Mouse (Mus musculus): ENCODE measurements around the gene Pdcd6. TPM values are rescaled to one million over a fixed set of nuclear protein-coding genes. Genes with fewer than 3 reads are reported as not detected.

Pdcd6 gene
- polyA plus RNA-seq, 1 experiment from 2014 or later = 138 TPM

- Histone ChIP-seq H3K36me3 (replicated peaks; ENCODE audit: control insufficient read depth, insufficient read depth) (no peaks in the 10 kb centered on the region), H3K4me1 (replicated peaks; ENCODE audit: control insufficient read depth, insufficient read depth, low read length) (no peaks in the 10 kb centered on the region), H3K4me2 (replicated peaks) (no peak overlapping the region), H3K4me3 (replicated peaks; ENCODE audit: low read length) (no peak overlapping the region), H3K9me3 (ENCODE audit: control insufficient read depth, low read length) (no peaks in the 10 kb centered on the region), H3K27me3 (ENCODE audit: control insufficient read depth, insufficient read depth, low read length) (peaks cover 16% of the 10 kb centered on the region), H3K9ac (no peak overlapping the region), H3K27ac (no peak overlapping the region)
- DNase-seq (ENCODE audit: low spot score) = no peak
- ATAC-seq (ENCODE audit: low FRiP score) = no peak
- WGBS = 81% methylated on average over 7 of the region's 7 CpGs
These were observed 21.0 kb downstream of the Pdcd6 start for GRCm38 (mm10) chr13:74296376-74296775.

GRCm38 (mm10) chr13:74292167-74292566 lies 25.2 kb downstream of the Pdcd6 start, which contains the start of gene Ahrr:
Gene Ahrr (minus strand): TSS chr13:74292331.
- H3K27me3 ChIP-seq (ENCODE audit: control insufficient read depth, insufficient read depth, low read length) = peaks cover 18% of the 10 kb centered on the region
- H3K27ac ChIP-seq = no peak within 1 kb of the TSS
- H3K36me3 ChIP-seq (replicated peaks; ENCODE audit: control insufficient read depth, insufficient read depth) = no peaks in the 10 kb centered on the region
- no peak; the same call in 1 of the 2 replicates for ATAC-seq (ENCODE audit: low FRiP score)
- peak within 1 kb of the TSS; percentile 52 for H3K9ac ChIP-seq
- DNase-seq (ENCODE audit: low spot score) = no peak
- H3K4me1 ChIP-seq (replicated peaks; ENCODE audit: control insufficient read depth, insufficient read depth, low read length) = no peaks in the 10 kb centered on the region
- 2% methylated on average over 24 of the region's 27 CpGs for WGBS
- peak within 1 kb of the TSS; percentile 56 for H3K4me2 ChIP-seq (replicated peaks)
- peak within 1 kb of the TSS; percentile 23 for H3K4me3 ChIP-seq (replicated peaks; ENCODE audit: low read length)
- no peaks in the 10 kb centered on the region for H3K9me3 ChIP-seq (ENCODE audit: control insufficient read depth, low read length)

- Histone ChIP-seq H3K4me1 (replicated peaks; ENCODE audit: control insufficient read depth, insufficient read depth, low read length) (no peaks in the 10 kb centered on the region), H3K4me3 (replicated peaks; ENCODE audit: low read length) (no peak overlapping the region), H3K36me3 (replicated peaks; ENCODE audit: control insufficient read depth, insufficient read depth) (no peaks in the 10 kb centered on the region), H3K9me3 (ENCODE audit: control insufficient read depth, low read length) (no peaks in the 10 kb centered on the region), H3K9ac (no peak overlapping the region), H3K27me3 (ENCODE audit: control insufficient read depth, insufficient read depth, low read length) (peaks cover 18% of the 10 kb centered on the region), H3K27ac (no peak overlapping the region), H3K4me2 (replicated peaks) (no peak overlapping the region)
- DNase-seq (ENCODE audit: low spot score) = no peak
- ATAC-seq (ENCODE audit: low FRiP score) = no peak
- 86% methylated on average over 5 of the region's 5 CpGs for WGBS
These were observed 27.7 kb downstream of the Pdcd6 start for GRCm38 (mm10) chr13:74289646-74290045.

GRCm38 (mm10) chr13:74282299-74282698 lies 35.1 kb downstream of the Pdcd6 start:
- H3K4me3 ChIP-seq (replicated peaks; ENCODE audit: low read length) = no peak overlapping the region
- WGBS = 100% methylated on average over 1 of the region's 2 CpGs

GRCm38 (mm10) chr13:74275726-74276125 lies 41.7 kb downstream of the Pdcd6 start:
- Histone ChIP-seq H3K9ac (no peak overlapping the region), H3K27ac (no peak overlapping the region), H3K36me3 (replicated peaks; ENCODE audit: control insufficient read depth, insufficient read depth) (no peaks in the 10 kb centered on the region), H3K4me1 (replicated peaks; ENCODE audit: control insufficient read depth, insufficient read depth, low read length) (no peaks in the 10 kb centered on the region), H3K27me3 (ENCODE audit: control insufficient read depth, insufficient read depth, low read length) (no peaks in the 10 kb centered on the region), H3K4me3 (replicated peaks; ENCODE audit: low read length) (no peak overlapping the region), H3K4me2 (replicated peaks) (no peak overlapping the region), H3K9me3 (ENCODE audit: control insufficient read depth, low read length) (no peaks in the 10 kb centered on the region)
- no peak for DNase-seq (ENCODE audit: low spot score)
- no peak for ATAC-seq (ENCODE audit: low FRiP score)
- 84% methylated on average over 4 of the region's 4 CpGs for WGBS

More at GRCm38 (mm10) chr13:74282299-74282698, 35.1 kb downstream of the Pdcd6 start:
- no peaks in the 10 kb centered on the region for H3K36me3 ChIP-seq (replicated peaks; ENCODE audit: control insufficient read depth, insufficient read depth)
- H3K27ac ChIP-seq = no peak overlapping the region
- no peaks in the 10 kb centered on the region for H3K27me3 ChIP-seq (ENCODE audit: control insufficient read depth, insufficient read depth, low read length)
- DNase-seq (ENCODE audit: low spot score) = no peak
- no peak overlapping the region for H3K4me2 ChIP-seq (replicated peaks)
- H3K9ac ChIP-seq = no peak overlapping the region
- H3K9me3 ChIP-seq (ENCODE audit: control insufficient read depth, low read length) = no peaks in the 10 kb centered on the region
- no peak for ATAC-seq (ENCODE audit: low FRiP score)
- H3K4me1 ChIP-seq (replicated peaks; ENCODE audit: control insufficient read depth, insufficient read depth, low read length) = no peaks in the 10 kb centered on the region

GRCm38 (mm10) chr13:74260231-74260992 lies 57.0 kb downstream of the Pdcd6 start:
- Histone ChIP-seq H3K4me1 (replicated peaks; ENCODE audit: control insufficient read depth, insufficient read depth, low read length) (no peaks in the 10 kb centered on the region), H3K36me3 (replicated peaks; ENCODE audit: control insufficient read depth, insufficient read depth) (no peaks in the 10 kb centered on the region), H3K27ac (no peak overlapping the region), H3K9me3 (ENCODE audit: control insufficient read depth, low read length) (no peaks in the 10 kb centered on the region), H3K27me3 (ENCODE audit: control insufficient read depth, insufficient read depth, low read length) (no peaks in the 10 kb centered on the region), H3K4me2 (replicated peaks) (peak overlapping the region; percentile 98), H3K4me3 (replicated peaks; ENCODE audit: low read length) (peak overlapping the region; percentile 52), H3K9ac (peak overlapping the region; percentile 79)
- 3% methylated on average over 10 of the region's 10 CpGs for WGBS
- DNase-seq (ENCODE audit: low spot score) (peak; percentile 55), ATAC-seq (ENCODE audit: low FRiP score) (peak; percentile 88)

- Histone ChIP-seq H3K27ac (no peak overlapping the region), H3K27me3 (ENCODE audit: control insufficient read depth, insufficient read depth, low read length) (no peaks in the 10 kb centered on the region)
- WGBS = 4% methylated on average over 35 of the region's 35 CpGs
These were observed 57.7 kb downstream of the Pdcd6 start for GRCm38 (mm10) chr13:74259460-74260230.

More at GRCm38 (mm10) chr13:74259460-74260230, 57.7 kb downstream of the Pdcd6 start:
- H3K4me2 ChIP-seq (replicated peaks) = peak overlapping the region; percentile 98
- no peaks in the 10 kb centered on the region for H3K36me3 ChIP-seq (replicated peaks; ENCODE audit: control insufficient read depth, insufficient read depth)
- H3K4me3 ChIP-seq (replicated peaks; ENCODE audit: low read length) = peak overlapping the region; percentile 52
- peak overlapping the region; percentile 79 for H3K9ac ChIP-seq
- DNase-seq (ENCODE audit: low spot score) = peak; percentile 50
- H3K9me3 ChIP-seq (ENCODE audit: control insufficient read depth, low read length) = no peaks in the 10 kb centered on the region
- H3K4me1 ChIP-seq (replicated peaks; ENCODE audit: control insufficient read depth, insufficient read depth, low read length) = no peaks in the 10 kb centered on the region
- ATAC-seq (ENCODE audit: low FRiP score) = peak; percentile 81

Other genes starting within 250 kb of the Pdcd6 start
- 0.46 TPM in 1 of 2 replicates, not detected in the other for gene Slc9a3, start 196.1 kb downstream of the Pdcd6 start, polyA plus RNA-seq (2014; fragmentation: Nextera tagmentation; extraction: Ambion mirVana)
- 125 and 133 TPM in 2 replicates for gene Exoc3, start 108.8 kb downstream of the Pdcd6 start, polyA plus RNA-seq (2014; fragmentation: Nextera tagmentation; extraction: Ambion mirVana)
- 0.51 and 0.52 TPM in 2 replicates for gene Ahrr, start 25.2 kb downstream of the Pdcd6 start, polyA plus RNA-seq (2014; fragmentation: Nextera tagmentation; extraction: Ambion mirVana)
- 195 and 217 TPM in 2 replicates for gene Sdha, start 32.7 kb upstream of the Pdcd6 start, polyA plus RNA-seq (2014; fragmentation: Nextera tagmentation; extraction: Ambion mirVana)
- gene Ccdc127, start 32.7 kb upstream of the Pdcd6 start, polyA plus RNA-seq (2014; fragmentation: Nextera tagmentation; extraction: Ambion mirVana) = 46.2 and 46.8 TPM in 2 replicates
- not detected in 2 replicates for gene Lrrc14b, start 46.4 kb upstream of the Pdcd6 start, polyA plus RNA-seq (2014; fragmentation: Nextera tagmentation; extraction: Ambion mirVana)
- gene Zfp72, start 73.3 kb upstream of the Pdcd6 start, polyA plus RNA-seq (2014; fragmentation: Nextera tagmentation; extraction: Ambion mirVana) = 6.9 and 10.3 TPM in 2 replicates
- gene Ftl1-ps1, start 82.1 kb upstream of the Pdcd6 start, polyA plus RNA-seq (2014; fragmentation: Nextera tagmentation; extraction: Ambion mirVana) = 74.7 and 91.2 TPM in 2 replicates
- 15.6 and 17.0 TPM in 2 replicates for gene Zfp825, start 176.4 kb upstream of the Pdcd6 start, polyA plus RNA-seq (2014; fragmentation: Nextera tagmentation; extraction: Ambion mirVana)

Measured in hindbrain, embryonic 14.5 days (tissue).